Mouse (Mus musculus) neural tube, embryonic 11.5 days (tissue): ENCODE results near the gene St7l. TPM values are rescaled to one million over a fixed set of nuclear protein-coding genes. Genes with fewer than 3 reads are reported as not detected.
"Not testable (repeated sequence)": the region's sequence is repeated elsewhere in the genome, so short reads cannot be mapped to it uniquely, and the experiment has no call there.

Experiments
- ATAC-seq: fragments of 200-750 bp; cut with Nextera tagmentation; 2 replicates; pipeline ENCODE4 v1.8.0; 2017; ENCODE audit warnings: moderate number of reproducible peaks, mild to moderate bottlenecking, moderate TSS enrichment, moderate library complexity; ENCODE audit not compliant: insufficient read depth, low FRiP score, low TSS enrichment
- DNase-seq: peaks from one replicate; pipeline ENCODE4 v3.0.0-alpha.2; 2015; ENCODE audit warnings: low spot score
- H3K27ac ChIP-seq: fragments of 300-500 bp; sonication (generic); 2 replicates; pipeline ENCODE4 v1.5.1; 2014; ENCODE audit warnings: low read depth, mild to moderate bottlenecking, low read length
- H3K27me3 ChIP-seq: fragments of 300-500 bp; sonication (generic); 2 replicates; pipeline ENCODE4 v1.6.1; 2014; ENCODE audit warnings: mild to moderate bottlenecking, low read length, mixed read lengths; ENCODE audit not compliant: control insufficient read depth, insufficient read depth
- H3K36me3 ChIP-seq: fragments of 300-500 bp; sonication (generic); 2 replicates; pipeline ENCODE4 v1.6.1; 2014; ENCODE audit warnings: mild to moderate bottlenecking, low read length, moderate library complexity, mixed read lengths; ENCODE audit not compliant: control insufficient read depth, insufficient read depth
- H3K4me1 ChIP-seq: fragments of 300-500 bp; sonication (generic); 2 replicates; pipeline ENCODE4 v1.6.1; 2014; ENCODE audit warnings: low read length, mixed read lengths; ENCODE audit not compliant: control insufficient read depth, insufficient read depth
- H3K4me2 ChIP-seq: fragments of 300-500 bp; sonication (generic); 2 replicates; pipeline ENCODE4 v1.6.1; 2014; ENCODE audit warnings: low read depth, mild to moderate bottlenecking, moderate library complexity
- H3K4me3 ChIP-seq: fragments of 300-500 bp; sonication (generic); 2 replicates; pipeline ENCODE4 v1.5.1; 2014; ENCODE audit warnings: low read depth, low read length
- H3K9ac ChIP-seq: fragments of 300-500 bp; sonication (generic); 2 replicates; pipeline ENCODE4 v1.6.1; 2014; ENCODE audit warnings: mild to moderate bottlenecking, low read length
- H3K9me3 ChIP-seq: fragments of 300-500 bp; sonication (generic); 2 replicates; pipeline ENCODE4 v1.6.1; 2016; ENCODE audit warnings: low read length; ENCODE audit not compliant: control insufficient read depth
- WGBS: fragments of 180-500 bp; shearing (Covaris S2); extraction: QIAGEN DNeasy Blood & Tissue Kit; methylation state at CpG from one replicate; pipeline ENCODE4 v1.1.7; 2014; 5-methylcytosine and 5-hydroxymethylcytosine counted together
- polyA plus RNA-seq: library from polyadenylated mRNA; unstranded; fragments of >200 nt; fragmentation: Nextera tagmentation; extraction: Ambion mirVana; gene quantifications from 2 replicates; pipeline ENCODE4 v1.2.1, GENCODE M21; 2014

The St7l gene
- polyA plus RNA-seq, 1 experiment from 2014 or later, result 36.6 TPM

DNA sequence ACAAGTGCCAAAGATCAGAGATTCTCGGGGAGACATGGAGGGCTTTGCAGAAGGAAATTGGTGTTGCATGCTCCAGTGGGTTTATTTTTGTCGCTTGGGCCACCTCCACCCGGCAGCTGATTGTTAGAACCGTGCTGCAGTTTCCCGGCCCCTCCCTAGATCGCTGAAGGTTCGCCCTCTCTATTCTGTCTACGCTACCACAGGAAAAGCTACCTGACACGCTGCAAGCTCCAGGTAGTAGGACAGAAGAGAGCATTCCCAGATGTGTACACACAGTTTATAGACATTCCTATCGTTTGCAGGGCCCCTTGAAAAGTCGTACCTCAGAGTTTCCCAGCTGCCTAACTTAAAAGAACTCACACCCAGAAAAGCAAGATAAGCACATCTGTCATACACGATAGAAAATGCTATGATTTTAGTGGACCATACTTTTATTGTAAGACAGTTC is 1.6 kb downstream of the St7l start:
- Histone ChIP-seq H3K4me3 (peak overlapping the region; percentile 98), H3K36me3 (no peaks in the 10 kb centered on the region), H3K27me3 (no peaks in the 10 kb centered on the region), H3K27ac (peak overlapping the region; percentile 91), H3K9me3 (no peaks in the 10 kb centered on the region), H3K4me2 (peak overlapping the region; percentile 76), H3K4me1 (peaks cover 3% of the 10 kb centered on the region; the same call in 1 of the 2 replicates), H3K9ac (peak overlapping the region; percentile 97)
- 3% methylated on average over 12 of the region's 12 CpGs for WGBS
- no peak for DNase-seq
- ATAC-seq, result no peak; the same call in 1 of the 2 replicates

- not testable (repeated sequence) for H3K9me3 ChIP-seq, H3K4me2 ChIP-seq, H3K9ac ChIP-seq, H3K4me1 ChIP-seq, H3K4me3 ChIP-seq, ATAC-seq, H3K27me3 ChIP-seq, DNase-seq, H3K27ac ChIP-seq, H3K36me3 ChIP-seq
Measured at GRCm38 (mm10) chr3:104866674-104867073, 2.9 kb downstream of the St7l start.

DNA sequence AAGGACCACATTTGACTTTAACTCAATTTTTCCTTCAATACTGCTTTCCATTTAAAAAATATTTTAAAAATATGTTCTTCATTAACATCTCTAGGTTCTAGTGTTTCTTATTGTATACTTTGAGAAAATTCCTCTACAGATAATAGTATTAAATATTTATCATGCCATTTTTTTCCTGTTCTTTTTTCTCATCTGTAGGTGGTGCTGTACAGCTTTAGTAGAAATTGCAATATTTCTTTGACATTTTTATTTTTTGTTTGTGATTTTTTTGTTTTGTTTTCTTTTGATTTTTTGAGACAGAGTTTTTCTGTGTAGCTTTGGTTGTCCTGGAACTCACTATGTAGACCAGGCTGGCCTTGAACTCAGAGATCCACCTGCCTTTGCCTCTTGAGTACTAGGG is 5.8 kb downstream of the St7l start:
- H3K27me3 ChIP-seq, result no peaks in the 10 kb centered on the region
- DNase-seq (no peak), ATAC-seq (no peak)
- H3K4me2 ChIP-seq, result no peak overlapping the region
- no peak overlapping the region for H3K9ac ChIP-seq
- H3K4me1 ChIP-seq, result peaks cover 3% of the 10 kb centered on the region; the same call in 1 of the 2 replicates
- H3K36me3 ChIP-seq, result peaks cover 7% of the 10 kb centered on the region; the same call in 1 of the 2 replicates
- H3K27ac ChIP-seq, result no peak overlapping the region
- no peaks in the 10 kb centered on the region for H3K9me3 ChIP-seq
- H3K4me3 ChIP-seq, result no peak overlapping the region

- DNase-seq (no peak), ATAC-seq (no peak)
- no peak overlapping the region for H3K27ac ChIP-seq
- no peaks in the 10 kb centered on the region for H3K36me3 ChIP-seq
- H3K4me3 ChIP-seq, result no peak overlapping the region
- H3K27me3 ChIP-seq, result no peaks in the 10 kb centered on the region
- no peaks in the 10 kb centered on the region for H3K4me1 ChIP-seq
- H3K9ac ChIP-seq, result no peak overlapping the region
- WGBS, result 95% methylated on average over 3 of the region's 3 CpGs
- H3K4me2 ChIP-seq, result no peak overlapping the region
- no peaks in the 10 kb centered on the region for H3K9me3 ChIP-seq
Measured at GRCm38 (mm10) chr3:104888585-104888984, 24.8 kb downstream of the St7l start.

DNA sequence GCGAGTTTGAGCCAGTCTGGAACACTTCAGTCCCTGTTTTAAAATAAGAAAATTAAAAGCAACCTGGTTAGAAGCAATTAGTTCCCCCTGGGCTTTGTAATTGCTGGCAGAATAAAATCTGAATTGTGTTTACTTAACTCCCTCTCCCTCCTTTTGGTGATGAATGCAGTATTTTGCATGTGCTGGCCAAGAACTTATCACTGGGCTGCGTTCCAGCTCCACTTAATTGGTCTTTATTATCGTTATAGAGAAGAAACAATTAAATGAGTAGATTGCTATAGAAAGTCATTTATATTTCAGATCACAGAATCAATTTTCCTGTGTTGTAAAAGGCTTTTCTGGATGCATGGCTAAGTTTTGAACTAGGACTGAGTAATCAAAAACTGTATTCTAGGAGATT is 32.3 kb downstream of the St7l start:
- H3K27ac ChIP-seq, result no peak overlapping the region
- no peaks in the 10 kb centered on the region for H3K9me3 ChIP-seq
- ATAC-seq (no peak), DNase-seq (no peak)
- 95% methylated on average over 3 of the region's 3 CpGs for WGBS
- no peaks in the 10 kb centered on the region for H3K36me3 ChIP-seq
- H3K4me1 ChIP-seq, result no peaks in the 10 kb centered on the region
- no peak overlapping the region for H3K4me2 ChIP-seq
- no peak overlapping the region for H3K9ac ChIP-seq
- H3K4me3 ChIP-seq, result no peak overlapping the region
- H3K27me3 ChIP-seq, result no peaks in the 10 kb centered on the region

GRCm38 (mm10) chr3:104901154-104901553 is 37.3 kb downstream of the St7l start:
- no peak overlapping the region for H3K9ac ChIP-seq
- WGBS, result 87% methylated on average over 4 of the region's 4 CpGs

DNA sequence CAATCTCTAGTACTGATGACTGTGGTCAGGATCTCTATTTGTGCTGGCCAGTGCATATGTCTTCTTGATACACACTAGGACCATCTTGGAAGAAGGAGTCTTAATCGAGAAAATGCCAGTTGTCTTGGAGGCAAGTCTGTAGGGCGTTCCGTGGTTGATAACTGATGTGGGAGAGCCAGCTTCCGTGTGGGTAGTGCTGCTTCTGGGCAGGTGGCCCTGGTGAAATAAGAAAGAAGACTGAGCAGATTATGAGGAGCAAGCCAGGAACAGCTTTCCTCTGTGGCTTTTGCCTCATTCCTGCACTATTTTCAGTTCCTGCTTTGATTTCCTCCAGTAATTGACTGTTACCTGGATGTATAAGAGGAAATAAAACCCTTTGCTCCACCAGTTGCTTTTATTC is 41.6 kb downstream of the St7l start:
- 96% methylated on average over 4 of the region's 4 CpGs for WGBS
- Histone ChIP-seq H3K27me3 (no peaks in the 10 kb centered on the region), H3K4me3 (no peak overlapping the region), H3K4me1 (no peaks in the 10 kb centered on the region), H3K9ac (no peak overlapping the region), H3K4me2 (no peak overlapping the region), H3K36me3 (peaks cover 2% of the 10 kb centered on the region; the same call in 1 of the 2 replicates), H3K27ac (no peak overlapping the region), H3K9me3 (no peaks in the 10 kb centered on the region)
- DNase-seq, result no peak
- no peak for ATAC-seq

More at GRCm38 (mm10) chr3:104901154-104901553, 37.3 kb downstream of the St7l start:
- Histone ChIP-seq H3K36me3 (peaks cover 2% of the 10 kb centered on the region; the same call in 1 of the 2 replicates), H3K4me2 (no peak overlapping the region), H3K4me1 (no peaks in the 10 kb centered on the region), H3K27me3 (no peaks in the 10 kb centered on the region), H3K27ac (no peak overlapping the region), H3K9me3 (no peaks in the 10 kb centered on the region), H3K4me3 (no peak overlapping the region)
- DNase-seq (no peak), ATAC-seq (no peak)

GRCm38 (mm10) chr3:104906007-104906406 is 42.2 kb downstream of the St7l start:
- WGBS, result 87% methylated on average over 3 of the region's 3 CpGs
- H3K36me3 ChIP-seq, result peaks cover 2% of the 10 kb centered on the region; the same call in 1 of the 2 replicates
- no peak for ATAC-seq

GRCm38 (mm10) chr3:104909195-104909594 is 45.4 kb downstream of the St7l start:
- H3K9me3 ChIP-seq, result no peaks in the 10 kb centered on the region
- no peaks in the 10 kb centered on the region for H3K27me3 ChIP-seq
- DNase-seq (no peak), ATAC-seq (no peak)
- 85% methylated on average over 6 of the region's 6 CpGs for WGBS
- no peaks in the 10 kb centered on the region for H3K4me1 ChIP-seq
- H3K4me3 ChIP-seq, result no peak overlapping the region
- no peak overlapping the region for H3K4me2 ChIP-seq
- peaks cover 2% of the 10 kb centered on the region; the same call in 1 of the 2 replicates for H3K36me3 ChIP-seq
- no peak overlapping the region for H3K9ac ChIP-seq
- no peak overlapping the region for H3K27ac ChIP-seq

More at GRCm38 (mm10) chr3:104906007-104906406, 42.2 kb downstream of the St7l start:
- Histone ChIP-seq H3K4me1 (no peaks in the 10 kb centered on the region), H3K27me3 (no peaks in the 10 kb centered on the region), H3K9ac (no peak overlapping the region), H3K4me2 (no peak overlapping the region), H3K27ac (no peak overlapping the region), H3K4me3 (no peak overlapping the region), H3K9me3 (no peaks in the 10 kb centered on the region)
- no peak for DNase-seq
